Mouse (Mus musculus): ENCODE data around the gene Btg4. TPM values are rescaled to one million over a fixed set of nuclear protein-coding genes. Genes with fewer than 3 reads are reported as not detected.

Gene Btg4
- total RNA-seq (2018; cell fraction: chromatin; rRNA removed): not detected
- not detected for total RNA-seq (2018; cell fraction: cytosol; rRNA removed)
- total RNA-seq (2018; cell fraction: nucleus; rRNA removed): not detected
- polyA plus RNA-seq (2018): not detected in 3 replicates

- H3K4me3 ChIP-seq (ENCODE audit: inconsistent target): no peak within 1 kb of the TSS
- no peaks in the 10 kb centered on the region for H3K36me3 ChIP-seq (ENCODE audit: inconsistent target)
- H3K27ac ChIP-seq: no peak within 1 kb of the TSS
- 100% methylated on average over 2 of the region's 2 CpGs for WGBS (ENCODE audit: missing documents)
- no peaks in the 10 kb centered on the region for H3K79me2 ChIP-seq (ENCODE audit: inconsistent target)
These were observed at the start of gene Btg4 for GRCm38 (mm10) chr9:51060601-51061000. Btg4 (plus strand) TSS chr9:51060901.

GRCm38 (mm10) chr9:51013644-51014043 is 47.1 kb upstream of the Btg4 start:
- no CpG with 5 or more reads among the region's 1 CpGs for WGBS (ENCODE audit: missing documents)
- Histone ChIP-seq H3K36me3 (ENCODE audit: inconsistent target) (no peaks in the 10 kb centered on the region), H3K79me2 (ENCODE audit: inconsistent target) (no peaks in the 10 kb centered on the region), H3K4me3 (ENCODE audit: inconsistent target) (no peak overlapping the region), H3K27ac (no peak overlapping the region)

GRCm38 (mm10) chr9:51015732-51016131 is 45.0 kb upstream of the Btg4 start:
- 58% methylated on average over 4 of the region's 4 CpGs for WGBS (ENCODE audit: missing documents)
- no peaks in the 10 kb centered on the region for H3K79me2 ChIP-seq (ENCODE audit: inconsistent target)
- no peaks in the 10 kb centered on the region for H3K36me3 ChIP-seq (ENCODE audit: inconsistent target)
- H3K27ac ChIP-seq: no peak overlapping the region
- H3K4me3 ChIP-seq (ENCODE audit: inconsistent target): no peak overlapping the region

GRCm38 (mm10) chr9:51019670-51020069 is 41.0 kb upstream of the Btg4 start:
- H3K79me2 ChIP-seq (ENCODE audit: inconsistent target): no peaks in the 10 kb centered on the region
- WGBS (ENCODE audit: missing documents): 59% methylated on average over 7 of the region's 7 CpGs

GRCm38 (mm10) chr9:51020351-51020750 is 40.4 kb upstream of the Btg4 start:
- Histone ChIP-seq H3K4me3 (ENCODE audit: inconsistent target) (no peak overlapping the region), H3K27ac (no peak overlapping the region), H3K79me2 (ENCODE audit: inconsistent target) (no peaks in the 10 kb centered on the region), H3K36me3 (ENCODE audit: inconsistent target) (no peaks in the 10 kb centered on the region)
- 7% methylated on average over 3 of the region's 3 CpGs for WGBS (ENCODE audit: missing documents)

More at GRCm38 (mm10) chr9:51019670-51020069, 41.0 kb upstream of the Btg4 start:
- Histone ChIP-seq H3K4me3 (ENCODE audit: inconsistent target) (no peak overlapping the region), H3K27ac (no peak overlapping the region), H3K36me3 (ENCODE audit: inconsistent target) (no peaks in the 10 kb centered on the region)

GRCm38 (mm10) chr9:51021123-51021795 is 39.4 kb upstream of the Btg4 start:
- Histone ChIP-seq H3K27ac (no peak overlapping the region), H3K4me3 (ENCODE audit: inconsistent target) (no peak overlapping the region), H3K36me3 (ENCODE audit: inconsistent target) (no peaks in the 10 kb centered on the region), H3K79me2 (ENCODE audit: inconsistent target) (no peaks in the 10 kb centered on the region)
- WGBS (ENCODE audit: missing documents): 28% methylated on average over 4 of the region's 4 CpGs

GRCm38 (mm10) chr9:51026952-51027351 is 33.7 kb upstream of the Btg4 start:
- no peak overlapping the region for H3K27ac ChIP-seq
- no peaks in the 10 kb centered on the region for H3K36me3 ChIP-seq (ENCODE audit: inconsistent target)
- H3K79me2 ChIP-seq (ENCODE audit: inconsistent target): no peaks in the 10 kb centered on the region
- 100% methylated on average over 1 of the region's 1 CpGs for WGBS (ENCODE audit: missing documents)
- H3K4me3 ChIP-seq (ENCODE audit: inconsistent target): no peak overlapping the region

- peak overlapping the region; percentile 41 for H3K27ac ChIP-seq
- no peak overlapping the region for H3K4me3 ChIP-seq (ENCODE audit: inconsistent target)
- no peaks in the 10 kb centered on the region for H3K79me2 ChIP-seq (ENCODE audit: inconsistent target)
- 0% methylated on average over 1 of the region's 1 CpGs for WGBS (ENCODE audit: missing documents)
- no peaks in the 10 kb centered on the region for H3K36me3 ChIP-seq (ENCODE audit: inconsistent target)
These were observed 30.6 kb upstream of the Btg4 start for GRCm38 (mm10) chr9:51030147-51030546.

GRCm38 (mm10) chr9:51031603-51032002 is 29.1 kb upstream of the Btg4 start:
- Histone ChIP-seq H3K36me3 (ENCODE audit: inconsistent target) (no peaks in the 10 kb centered on the region), H3K79me2 (ENCODE audit: inconsistent target) (no peaks in the 10 kb centered on the region), H3K27ac (no peak overlapping the region), H3K4me3 (ENCODE audit: inconsistent target) (no peak overlapping the region)
- 90% methylated on average over 6 of the region's 6 CpGs for WGBS (ENCODE audit: missing documents)

GRCm38 (mm10) chr9:51032291-51032690 is 28.4 kb upstream of the Btg4 start:
- H3K79me2 ChIP-seq (ENCODE audit: inconsistent target): no peaks in the 10 kb centered on the region
- WGBS (ENCODE audit: missing documents): 50% methylated on average over 8 of the region's 8 CpGs
- no peak overlapping the region for H3K4me3 ChIP-seq (ENCODE audit: inconsistent target)
- no peak overlapping the region for H3K27ac ChIP-seq
- no peaks in the 10 kb centered on the region for H3K36me3 ChIP-seq (ENCODE audit: inconsistent target)

GRCm38 (mm10) chr9:51032785-51033529 is 27.7 kb upstream of the Btg4 start:
- WGBS (ENCODE audit: missing documents): 90% methylated on average over 3 of the region's 3 CpGs
- no peak overlapping the region for H3K4me3 ChIP-seq (ENCODE audit: inconsistent target)
- no peaks in the 10 kb centered on the region for H3K36me3 ChIP-seq (ENCODE audit: inconsistent target)
- H3K79me2 ChIP-seq (ENCODE audit: inconsistent target): no peaks in the 10 kb centered on the region
- H3K27ac ChIP-seq: no peak overlapping the region

GRCm38 (mm10) chr9:51041491-51041980 is 19.2 kb upstream of the Btg4 start:
- WGBS (ENCODE audit: missing documents): 93% methylated on average over 7 of the region's 7 CpGs

GRCm38 (mm10) chr9:51042136-51042535 is 18.6 kb upstream of the Btg4 start:
- WGBS (ENCODE audit: missing documents): 85% methylated on average over 6 of the region's 6 CpGs
- Histone ChIP-seq H3K4me3 (ENCODE audit: inconsistent target) (no peak overlapping the region), H3K27ac (no peak overlapping the region), H3K36me3 (ENCODE audit: inconsistent target) (no peaks in the 10 kb centered on the region), H3K79me2 (ENCODE audit: inconsistent target) (no peaks in the 10 kb centered on the region)

More at GRCm38 (mm10) chr9:51041491-51041980, 19.2 kb upstream of the Btg4 start:
- no peaks in the 10 kb centered on the region for H3K79me2 ChIP-seq (ENCODE audit: inconsistent target)
- H3K4me3 ChIP-seq (ENCODE audit: inconsistent target): no peak overlapping the region
- H3K36me3 ChIP-seq (ENCODE audit: inconsistent target): no peaks in the 10 kb centered on the region
- H3K27ac ChIP-seq: no peak overlapping the region

GRCm38 (mm10) chr9:51052180-51052579 is 8.5 kb upstream of the Btg4 start:
- no peaks in the 10 kb centered on the region for H3K36me3 ChIP-seq (ENCODE audit: inconsistent target)
- 23% methylated on average over 3 of the region's 3 CpGs for WGBS (ENCODE audit: missing documents)
- H3K27ac ChIP-seq: no peak overlapping the region
- no peak overlapping the region for H3K4me3 ChIP-seq (ENCODE audit: inconsistent target)
- H3K79me2 ChIP-seq (ENCODE audit: inconsistent target): no peaks in the 10 kb centered on the region
